Mouse (Mus musculus) heart, adult 2 months (tissue): ENCODE results near the gene Vps72. TPM values are rescaled to one million over a fixed set of nuclear protein-coding genes. Genes with fewer than 3 reads are reported as not detected.
"Not testable (repeated sequence)": the region's sequence is repeated elsewhere in the genome, so short reads cannot be mapped to it uniquely, and the experiment has no call there.

Experiments used
- DNase-seq, 2 experiments: peaks; one replicate each; pipeline ENCODE4 v3.0.0; 2021
- H3K27ac ChIP-seq: fragments of 200-600 bp; 2 replicates; pipeline ENCODE4 v1.8.1; 2022
- H3K27me3 ChIP-seq: fragments of 200-500 bp; 2 replicates; pipeline ENCODE4 v1.6.1; 2012; ENCODE audit warnings: mild to moderate bottlenecking, low read length, inconsistent platforms, mixed read lengths; ENCODE audit not compliant: control insufficient read depth, insufficient read depth
- H3K36me3 ChIP-seq: fragments of 200-500 bp; 2 replicates; pipeline ENCODE4 v1.6.1; 2012; ENCODE audit warnings: low read length, inconsistent platforms; ENCODE audit not compliant: control insufficient read depth, insufficient read depth
- H3K4me1 ChIP-seq: fragments of 200-500 bp; 2 replicates; pipeline ENCODE4 v1.6.1; 2011; ENCODE audit warnings: low read length; ENCODE audit not compliant: control insufficient read depth, insufficient read depth
- H3K4me3 ChIP-seq: fragments of 200-600 bp; 2 replicates; pipeline ENCODE4 v1.8.1; 2022
- H3K79me2 ChIP-seq: fragments of 200-500 bp; replicated peaks from 2 replicates; pipeline ENCODE4 v1.6.1; 2012; ENCODE audit warnings: mild to moderate bottlenecking, inconsistent platforms, low read length, moderate library complexity, mixed read lengths; ENCODE audit not compliant: control insufficient read depth, insufficient read depth
- H3K9ac ChIP-seq: fragments of 200-500 bp; 2 replicates; pipeline ENCODE4 v1.6.1; 2012; ENCODE audit warnings: low read depth, mild to moderate bottlenecking, control low read depth, inconsistent platforms, low read length, mixed read lengths
- CTCF ChIP-seq: fragments of 200-600 bp; IDR thresholded peaks from 2 replicates; pipeline ENCODE4 v1.8.1; 2022; ENCODE audit warnings: antibody characterized with exemption, mild to moderate bottlenecking, moderate library complexity
- EP300 ChIP-seq: fragments of 200-500 bp; IDR thresholded peaks from 2 replicates; pipeline ENCODE4 v1.6.1; 2011; ENCODE audit warnings: low read depth, low read length, control low read depth; ENCODE audit not compliant: insufficient read depth
- POLR2A ChIP-seq: fragments of 200-500 bp; IDR thresholded peaks from 2 replicates; pipeline ENCODE4 v1.6.1; 2011; ENCODE audit warnings: mild to moderate bottlenecking, low read depth, low read length, control low read depth; ENCODE audit not compliant: insufficient read depth
- WGBS: fragments of 180-500 bp; shearing (Covaris S2); methylation state at CpG from one replicate; pipeline ENCODE4 v1.1.7; 2018; 5-methylcytosine and 5-hydroxymethylcytosine counted together
- intact Hi-C: fragments of 180-260 bp; cut with DNase I; formaldehyde crosslinking; loops from one replicate; pipeline ENCODE4 v1.15.1; 2025
- polyA plus RNA-seq: library from polyadenylated mRNA; depleted of rRNA; stranded (reverse); fragments of >200 nt; gene quantifications from 2 replicates; pipeline ENCODE4 v1.2.3, GENCODE M21; 2012
- total RNA-seq, 2 experiments: library from RNA; stranded (reverse); gene quantifications; 2 replicates each; pipeline ENCODE4 v1.2.3; 2021

Gene Vps72
- total and polyA plus RNA-seq, 3 experiments: 31.8 to 36.5 (median 34.5) TPM

- Histone ChIP-seq H3K79me2 (no peaks in the 10 kb centered on the region), H3K27me3 (no peaks in the 10 kb centered on the region), H3K4me1 (peaks cover 3% of the 10 kb centered on the region), H3K9ac (peak overlapping the region; percentile 11; the same call in 1 of the 2 replicates), H3K27ac (peak overlapping the region; percentile 82), H3K36me3 (no peaks in the 10 kb centered on the region; the same call in 1 of the 2 replicates), H3K4me3 (no peak overlapping the region)
- TF ChIP-seq CTCF (peak; percentile 18; the same call in 1 of the 2 replicates), POLR2A (no peak)
- intact Hi-C loops: no loop called here
- peak; percentile 51 to 65 for DNase-seq
- 55% methylated on average over 6 of the region's 6 CpGs for WGBS
These were observed 18.4 kb downstream of the Vps72 start for GRCm38 (mm10) chr3:95129226-95129651.

GRCm38 (mm10) chr3:95130081-95130480 lies 19.3 kb downstream of the Vps72 start:
- H3K4me1 ChIP-seq: peaks cover 3% of the 10 kb centered on the region
- no peaks in the 10 kb centered on the region for H3K27me3 ChIP-seq
- 84% methylated on average over 5 of the region's 5 CpGs for WGBS
- intact Hi-C loops: no loop called here
- H3K4me3 ChIP-seq: no peak overlapping the region
- no peak overlapping the region for H3K9ac ChIP-seq
- no peak overlapping the region; the same call in 1 of the 2 replicates for H3K27ac ChIP-seq
- H3K79me2 ChIP-seq: no peaks in the 10 kb centered on the region
- no peak for DNase-seq
- no peaks in the 10 kb centered on the region; the same call in 1 of the 2 replicates for H3K36me3 ChIP-seq
- TF ChIP-seq POLR2A (no peak), CTCF (no peak), EP300 (no peak)

- not testable (repeated sequence) for DNase-seq, H3K4me3 ChIP-seq, H3K27ac ChIP-seq, H3K79me2 ChIP-seq, H3K27me3 ChIP-seq, H3K4me1 ChIP-seq, H3K36me3 ChIP-seq, H3K9ac ChIP-seq
- intact Hi-C loops: loop anchor here (2.0 kb wide), 1 partner anchor 22 kb away; the partner anchor contains the start of gene Vps72
- WGBS: 91% methylated on average over 2 of the region's 2 CpGs
- peak; percentile 63 for TF ChIP-seq CTCF
These were observed 21.6 kb downstream of the Vps72 start for GRCm38 (mm10) chr3:95132389-95132788.

GRCm38 (mm10) chr3:95133176-95133575 lies 22.4 kb downstream of the Vps72 start:
- Histone ChIP-seq H3K9ac (peak overlapping the region; percentile 73), H3K27ac (peak overlapping the region; percentile 93), H3K36me3 (no peaks in the 10 kb centered on the region; the same call in 1 of the 2 replicates), H3K4me3 (peak overlapping the region; percentile 86), H3K27me3 (no peaks in the 10 kb centered on the region), H3K79me2 (no peaks in the 10 kb centered on the region), H3K4me1 (peaks cover 6% of the 10 kb centered on the region)
- intact Hi-C loops: loop anchor here (2.0 kb wide), 1 partner anchor 22 kb away; the partner anchor contains the start of gene Vps72
- no peak for DNase-seq
- 49% methylated on average over 11 of the region's 11 CpGs for WGBS
- TF ChIP-seq POLR2A (no peak), EP300 (no peak), CTCF (no peak)

- WGBS: under 1% methylated on average over 20 of the region's 20 CpGs
- TF ChIP-seq POLR2A: peak; percentile 71
- peak; percentile 46 for TF ChIP-seq CTCF
- no peak for TF ChIP-seq EP300
- peak within 1 kb of the TSS; percentile 93 for H3K27ac ChIP-seq
- H3K79me2 ChIP-seq: no peaks in the 10 kb centered on the region
- H3K36me3 ChIP-seq: no peaks in the 10 kb centered on the region; the same call in 1 of the 2 replicates
- H3K4me1 ChIP-seq: peaks cover 6% of the 10 kb centered on the region
- H3K4me3 ChIP-seq: peak within 1 kb of the TSS; percentile 86
- H3K27me3 ChIP-seq: no peaks in the 10 kb centered on the region
- intact Hi-C loops: loop anchor here (2.0 kb wide), 1 partner anchor 23 kb away; the partner anchor contains the start of gene Vps72
- H3K9ac ChIP-seq: peak within 1 kb of the TSS; percentile 73
- peak; percentile 90 to 93 for DNase-seq
These were observed 22.9 kb downstream of the Vps72 start, which contains the start of the genes Scnm1 and Lysmd1 for GRCm38 (mm10) chr3:95133680-95134101. TSS of gene Scnm1 (minus strand) at chr3:95134011. TSS of gene Lysmd1 (plus strand) at chr3:95134088.

GRCm38 (mm10) chr3:95134133-95134532 lies 23.3 kb downstream of the Vps72 start:
- H3K36me3 ChIP-seq, H3K27ac ChIP-seq, H3K9ac ChIP-seq, intact Hi-C loops, H3K79me2 ChIP-seq, H3K4me3 ChIP-seq, DNase-seq, H3K4me1 ChIP-seq, H3K27me3 ChIP-seq: not testable (repeated sequence)
- no CpG with 5 or more reads among the region's 12 CpGs for WGBS
